Mouse (Mus musculus) kidney, embryonic 16.5 days (tissue): ENCODE measurements around the gene Inhbe. TPM values are rescaled to one million over a fixed set of nuclear protein-coding genes. Genes with fewer than 3 reads are reported as not detected.

Source experiments
- ATAC-seq: fragments of 200-750 bp; cut with Nextera tagmentation; 2 replicates; pipeline ENCODE4 v1.8.0; 2017; ENCODE audit warnings: moderate TSS enrichment; ENCODE audit not compliant: low FRiP score, low TSS enrichment
- H3K27ac ChIP-seq: fragments of 300-500 bp; sonication (generic); 2 replicates; pipeline ENCODE4 v1.5.1; 2014; ENCODE audit warnings: low read length
- H3K27me3 ChIP-seq: fragments of 300-500 bp; sonication (generic); 2 replicates; pipeline ENCODE4 v1.6.1; 2014; ENCODE audit warnings: low read length, control low read depth, mixed read lengths; ENCODE audit not compliant: insufficient read depth
- H3K36me3 ChIP-seq: fragments of 300-500 bp; sonication (generic); 2 replicates; pipeline ENCODE4 v1.6.1; 2014; ENCODE audit warnings: low read length, control low read depth, mixed read lengths; ENCODE audit not compliant: insufficient read depth
- H3K4me1 ChIP-seq: fragments of 300-500 bp; sonication (generic); 2 replicates; pipeline ENCODE4 v1.6.1; 2014; ENCODE audit warnings: low read length, control low read depth, mixed read lengths; ENCODE audit not compliant: insufficient read depth
- H3K4me2 ChIP-seq: fragments of 300-500 bp; sonication (generic); replicated peaks from 2 replicates; pipeline ENCODE4 v1.6.1; 2014; ENCODE audit warnings: low read depth, low read length
- H3K4me3 ChIP-seq: fragments of 300-500 bp; sonication (generic); 2 replicates; pipeline ENCODE4 v1.5.1; 2014; ENCODE audit warnings: mild to moderate bottlenecking, low read length
- H3K9ac ChIP-seq: fragments of 300-500 bp; sonication (generic); replicated peaks from 2 replicates; pipeline ENCODE4 v1.6.1; 2014; ENCODE audit warnings: low read length
- H3K9me3 ChIP-seq: fragments of 300-500 bp; sonication (generic); 2 replicates; pipeline ENCODE4 v1.6.1; 2016; ENCODE audit warnings: low read length, control low read depth
- WGBS: fragments of 180-500 bp; shearing (Covaris S2); extraction: QIAGEN DNeasy Blood & Tissue Kit; methylation state at CpG from one replicate; pipeline ENCODE4 v1.1.7; 2014; 5-methylcytosine and 5-hydroxymethylcytosine counted together
- polyA plus RNA-seq: library from polyadenylated mRNA; unstranded; fragments of >200 nt; fragmentation: Nextera tagmentation; extraction: Ambion mirVana; gene quantifications from 2 replicates; pipeline ENCODE4 v1.2.1, GENCODE M21; 2015

Gene Inhbe
- polyA plus RNA-seq, 1 experiment from 2014 or later, result not detected

DNA sequence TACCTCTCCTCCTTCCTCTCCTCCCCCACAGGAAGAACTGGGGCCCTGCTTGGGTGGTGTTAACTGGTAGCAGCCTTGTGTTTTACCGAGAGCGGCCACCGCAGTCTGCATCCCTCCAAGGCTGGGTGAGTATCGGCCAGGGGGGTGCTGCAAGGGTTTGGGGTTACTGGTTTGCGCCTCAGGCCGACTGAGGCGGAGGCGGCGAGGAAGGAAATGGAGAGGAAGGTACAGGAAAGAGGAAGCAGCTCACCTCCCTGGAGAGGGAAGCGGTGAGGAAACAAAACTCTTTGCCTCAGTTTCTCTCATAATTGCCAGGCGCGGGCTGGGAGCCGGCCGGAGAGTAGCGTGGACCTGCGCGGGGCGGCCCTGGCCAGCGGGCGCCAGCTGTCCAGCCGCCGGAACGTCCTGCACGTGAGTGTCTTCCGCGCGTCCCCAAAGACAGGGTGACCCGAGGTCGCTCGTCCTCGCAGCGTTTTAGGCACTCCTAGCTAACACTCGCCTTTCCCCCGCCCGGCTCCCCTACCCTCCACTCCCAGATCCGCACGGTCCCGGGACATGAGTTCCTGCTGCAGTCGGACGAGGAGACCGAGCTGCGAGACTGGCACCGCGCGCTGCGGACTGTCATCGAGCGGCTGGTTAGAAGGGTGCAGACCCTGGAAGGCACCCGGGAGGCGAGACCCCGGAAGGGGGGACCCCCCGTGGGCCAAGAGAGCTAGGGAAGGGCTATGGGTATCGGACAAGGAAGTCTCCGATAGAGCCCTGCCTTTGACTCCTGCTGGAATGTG is 28.0 kb downstream of the Inhbe start:
- ATAC-seq, result peak; percentile 43; the same call in 1 of the 2 replicates
- Histone ChIP-seq H3K4me2 (peak overlapping the region; percentile 94), H3K4me1 (peaks cover 17% of the 10 kb centered on the region), H3K27ac (no peak overlapping the region), H3K27me3 (peaks cover 52% of the 10 kb centered on the region), H3K9ac (peak overlapping the region; percentile 64), H3K36me3 (peaks cover 11% of the 10 kb centered on the region; the same call in 1 of the 2 replicates), H3K9me3 (0 out of 2 replicates have a peak, but pooled peaks cover 4% of the 10 kb centered on the region), H3K4me3 (peak overlapping the region; percentile 56)
- WGBS, result 1% methylated on average over 53 of the region's 54 CpGs

DNA sequence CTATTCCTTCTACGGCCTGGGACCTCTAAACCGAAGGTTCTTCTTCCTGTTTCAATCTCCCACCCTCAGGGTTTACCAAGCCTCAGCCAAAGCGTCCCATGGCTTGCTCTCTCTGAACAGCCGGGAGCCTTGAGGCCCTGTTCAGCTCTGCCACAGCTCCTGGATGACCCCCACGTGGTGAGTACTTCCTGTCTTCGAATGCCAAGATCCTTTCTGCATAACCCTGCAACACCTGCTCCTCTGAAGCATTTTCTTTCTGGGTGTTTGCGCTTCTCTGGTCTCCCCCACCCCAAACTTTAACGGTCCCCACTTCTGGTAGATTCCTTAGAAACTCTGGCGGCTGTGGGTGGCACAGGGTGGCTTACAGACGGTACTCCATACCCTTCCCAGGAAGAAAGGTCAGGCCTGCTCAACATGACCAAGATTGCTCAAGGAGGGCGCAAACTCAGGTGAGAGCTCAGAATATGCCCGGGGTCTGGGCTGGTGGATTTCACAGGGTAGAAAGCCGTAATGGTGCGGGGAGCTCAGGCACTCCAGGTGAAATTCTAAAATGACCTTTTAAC is 28.7 kb downstream of the Inhbe start:
- Histone ChIP-seq H3K27ac (no peak overlapping the region), H3K36me3 (0 out of 2 replicates have a peak, but pooled peaks cover 4% of the 10 kb centered on the region), H3K4me2 (peak overlapping the region; percentile 94), H3K27me3 (peaks cover 52% of the 10 kb centered on the region), H3K4me1 (peaks cover 17% of the 10 kb centered on the region), H3K9me3 (0 out of 2 replicates have a peak, but pooled peaks cover 4% of the 10 kb centered on the region), H3K4me3 (peak overlapping the region; percentile 56), H3K9ac (peak overlapping the region; percentile 64)
- no peak for ATAC-seq
- WGBS, result 30% methylated on average over 14 of the region's 14 CpGs

DNA sequence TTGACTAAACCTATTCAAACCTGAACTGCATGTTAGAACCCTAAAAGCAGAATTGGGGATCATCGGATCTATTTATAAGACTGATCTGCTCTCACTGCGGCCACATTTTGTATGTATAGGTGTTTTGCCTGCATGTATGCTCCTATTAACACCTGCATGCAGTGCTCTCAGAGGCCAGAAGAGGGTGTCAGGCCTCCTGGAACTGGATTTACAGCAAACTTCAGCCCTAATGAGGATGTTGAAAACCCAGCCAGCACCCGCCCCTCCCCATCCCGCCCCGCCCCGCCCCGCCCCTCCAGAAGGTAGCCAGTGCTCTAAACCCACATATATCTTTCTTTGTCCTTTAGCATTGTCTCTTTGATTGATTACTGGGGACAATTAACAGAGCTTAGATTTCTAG is 29.7 kb downstream of the Inhbe start:
- H3K9me3 ChIP-seq, result 0 out of 2 replicates have a peak, but pooled peaks cover 4% of the 10 kb centered on the region
- no peak; the same call in 1 of the 2 replicates for ATAC-seq
- no peaks in the 10 kb centered on the region for H3K36me3 ChIP-seq
- peaks cover 51% of the 10 kb centered on the region for H3K27me3 ChIP-seq
- no peak overlapping the region for H3K27ac ChIP-seq
- 10% methylated on average over 7 of the region's 7 CpGs for WGBS
- no peak overlapping the region for H3K4me3 ChIP-seq
- no peak overlapping the region for H3K9ac ChIP-seq
- no peak overlapping the region for H3K4me2 ChIP-seq
- peaks cover 17% of the 10 kb centered on the region for H3K4me1 ChIP-seq

DNA sequence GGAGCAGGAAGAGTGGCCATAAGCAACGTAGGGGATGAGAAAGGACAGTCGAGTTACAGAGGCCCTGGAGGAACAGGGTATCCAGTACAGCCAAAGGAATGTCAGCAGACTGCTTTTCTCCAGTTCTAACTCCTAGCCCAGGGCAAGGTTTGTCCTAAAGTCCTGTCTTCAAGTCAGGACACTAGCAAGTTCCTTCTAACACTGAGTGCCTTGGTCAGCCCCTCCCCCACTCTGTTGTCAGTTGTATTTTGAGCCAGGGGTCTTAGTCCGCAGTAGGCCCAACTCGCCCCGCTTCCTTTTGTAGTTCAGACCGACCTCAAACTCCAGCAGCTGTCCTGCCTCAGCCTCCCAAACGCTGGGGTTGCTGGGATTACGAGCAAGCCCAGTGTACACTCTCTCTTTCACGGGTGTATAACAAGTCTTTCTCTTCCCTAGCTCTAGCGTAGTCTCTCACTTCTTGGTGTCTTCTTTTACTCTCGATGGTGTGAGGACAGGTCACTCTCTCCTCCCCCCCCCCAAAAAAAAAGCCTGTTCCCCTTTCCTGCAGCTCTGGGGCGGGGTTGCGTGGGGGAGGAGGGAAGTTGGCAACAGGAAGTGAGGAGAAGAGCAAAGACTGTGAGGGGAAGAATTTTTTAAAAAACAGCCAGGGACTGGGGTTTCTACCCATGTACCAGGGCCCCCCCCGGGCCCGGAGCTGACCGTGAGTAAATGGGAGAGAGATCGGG is 30.9 kb downstream of the Inhbe start:
- Histone ChIP-seq H3K27ac (no peak overlapping the region), H3K4me2 (no peak overlapping the region), H3K9ac (no peak overlapping the region), H3K9me3 (0 out of 2 replicates have a peak, but pooled peaks cover 4% of the 10 kb centered on the region), H3K27me3 (peaks cover 42% of the 10 kb centered on the region), H3K4me1 (peaks cover 17% of the 10 kb centered on the region), H3K4me3 (no peak overlapping the region), H3K36me3 (no peaks in the 10 kb centered on the region)
- 68% methylated on average over 17 of the region's 17 CpGs for WGBS
- ATAC-seq, result no peak

DNA sequence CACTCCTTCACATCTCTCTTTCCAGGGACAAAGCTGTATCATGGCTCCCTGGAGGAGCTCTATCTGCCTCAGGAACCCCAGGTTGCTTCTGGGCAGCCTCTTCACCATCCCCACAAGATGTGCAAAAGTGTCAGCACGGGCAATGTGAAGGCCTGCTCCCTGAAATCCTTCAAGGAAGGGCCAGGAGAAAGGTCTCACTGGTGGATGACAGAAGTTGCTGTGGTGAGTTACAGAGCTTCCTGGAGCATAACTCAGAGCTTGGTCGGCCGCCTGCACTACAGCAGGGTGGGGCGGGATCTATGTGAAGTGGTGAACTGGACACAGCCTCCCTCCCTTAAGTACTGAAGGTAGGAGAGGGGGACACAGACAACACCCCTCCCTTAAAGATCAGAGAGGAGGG is 31.5 kb downstream of the Inhbe start:
- H3K4me3 ChIP-seq, result no peak overlapping the region
- H3K4me1 ChIP-seq, result peaks cover 17% of the 10 kb centered on the region
- no peaks in the 10 kb centered on the region for H3K36me3 ChIP-seq
- H3K9ac ChIP-seq, result no peak overlapping the region
- no peak overlapping the region for H3K4me2 ChIP-seq
- H3K9me3 ChIP-seq, result 0 out of 2 replicates have a peak, but pooled peaks cover 4% of the 10 kb centered on the region
- no peak overlapping the region for H3K27ac ChIP-seq
- H3K27me3 ChIP-seq, result peaks cover 36% of the 10 kb centered on the region
- 61% methylated on average over 4 of the region's 4 CpGs for WGBS
- no peak for ATAC-seq

DNA sequence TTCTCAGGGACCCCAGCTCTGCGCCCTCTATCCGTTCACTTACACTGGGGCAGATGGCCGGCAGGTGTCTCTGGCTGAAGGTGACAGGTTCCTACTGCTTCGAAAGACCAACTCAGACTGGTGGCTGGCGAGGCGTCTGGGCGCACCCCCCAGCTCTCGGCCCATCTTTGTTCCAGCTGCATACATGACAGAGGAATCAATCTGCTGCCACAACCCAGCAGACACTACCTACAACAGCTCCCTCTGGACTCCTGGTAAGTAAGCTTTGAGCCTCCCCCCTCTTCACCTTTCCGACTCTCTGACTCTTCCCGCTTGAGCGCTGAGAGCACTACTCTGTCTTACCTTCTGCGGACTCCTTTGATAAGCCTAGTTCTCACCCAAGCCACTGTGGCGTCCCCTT is 32.0 kb downstream of the Inhbe start:
- Histone ChIP-seq H3K27me3 (peaks cover 31% of the 10 kb centered on the region), H3K9ac (no peak overlapping the region), H3K9me3 (0 out of 2 replicates have a peak, but pooled peaks cover 2% of the 10 kb centered on the region), H3K4me2 (no peak overlapping the region), H3K36me3 (no peaks in the 10 kb centered on the region), H3K4me1 (peaks cover 17% of the 10 kb centered on the region), H3K4me3 (no peak overlapping the region), H3K27ac (no peak overlapping the region)
- no peak for ATAC-seq
- WGBS, result 60% methylated on average over 13 of the region's 13 CpGs

DNA sequence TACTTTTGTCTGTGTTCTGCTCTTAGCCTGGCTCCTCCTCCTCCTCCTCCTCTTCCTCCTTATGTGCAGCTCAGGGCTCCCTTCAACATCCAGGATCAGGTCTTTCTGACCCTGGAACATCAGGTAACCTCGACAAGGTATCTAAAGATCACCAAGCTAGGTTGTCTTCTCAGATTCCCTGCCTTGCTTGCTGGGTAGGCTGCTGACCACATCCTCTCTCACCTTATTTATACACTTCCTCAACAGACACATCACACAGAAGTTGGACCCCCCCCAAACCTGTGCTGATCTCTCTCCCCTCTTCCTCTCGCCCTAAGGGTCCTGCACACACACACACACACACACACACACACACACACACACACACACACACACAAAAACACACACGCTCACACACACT is 32.6 kb downstream of the Inhbe start, which contains the start of gene Arhgap9:
Gene Arhgap9 (plus strand): TSS at position 344 of the 400 bp plus-strand sequence.
- 70% methylated on average over 3 of the region's 3 CpGs for WGBS
- H3K9ac ChIP-seq, result no peak within 1 kb of the TSS
- no peaks in the 10 kb centered on the region for H3K36me3 ChIP-seq
- peaks cover 25% of the 10 kb centered on the region for H3K27me3 ChIP-seq
- H3K4me3 ChIP-seq, result no peak within 1 kb of the TSS
- no peaks in the 10 kb centered on the region for H3K9me3 ChIP-seq
- H3K27ac ChIP-seq, result no peak within 1 kb of the TSS
- no peak within 1 kb of the TSS for H3K4me2 ChIP-seq
- no peak for ATAC-seq
- peaks cover 12% of the 10 kb centered on the region for H3K4me1 ChIP-seq

DNA sequence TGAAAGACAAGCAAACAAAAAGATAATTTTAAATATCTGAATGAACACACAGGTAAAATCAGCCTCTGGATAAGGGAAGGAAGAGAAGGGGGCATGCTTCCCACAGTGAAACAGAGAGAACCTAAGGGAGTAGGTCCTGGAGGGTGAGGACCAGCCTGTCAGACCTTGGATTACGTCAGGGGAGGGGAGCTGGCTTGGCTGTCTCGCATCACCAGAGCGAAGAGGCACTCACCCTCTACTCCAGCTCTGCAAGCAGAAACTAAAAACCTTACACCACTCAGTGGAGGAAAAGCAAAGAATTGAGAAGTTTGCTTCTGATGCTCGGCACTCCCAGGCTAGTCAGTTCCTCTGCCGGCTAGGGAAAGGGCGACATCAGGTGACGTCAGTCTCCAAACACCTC is 34.2 kb downstream of the Inhbe start:
- H3K9me3 ChIP-seq, result no peaks in the 10 kb centered on the region
- no peaks in the 10 kb centered on the region for H3K4me1 ChIP-seq
- H3K27ac ChIP-seq, result no peak overlapping the region
- H3K4me3 ChIP-seq, result no peak overlapping the region
- H3K27me3 ChIP-seq, result peaks cover 9% of the 10 kb centered on the region; the same call in 1 of the 2 replicates
- 42% methylated on average over 7 of the region's 7 CpGs for WGBS
- ATAC-seq, result peak; percentile 73
- H3K36me3 ChIP-seq, result no peaks in the 10 kb centered on the region
- no peak overlapping the region for H3K9ac ChIP-seq
- no peak overlapping the region for H3K4me2 ChIP-seq

DNA sequence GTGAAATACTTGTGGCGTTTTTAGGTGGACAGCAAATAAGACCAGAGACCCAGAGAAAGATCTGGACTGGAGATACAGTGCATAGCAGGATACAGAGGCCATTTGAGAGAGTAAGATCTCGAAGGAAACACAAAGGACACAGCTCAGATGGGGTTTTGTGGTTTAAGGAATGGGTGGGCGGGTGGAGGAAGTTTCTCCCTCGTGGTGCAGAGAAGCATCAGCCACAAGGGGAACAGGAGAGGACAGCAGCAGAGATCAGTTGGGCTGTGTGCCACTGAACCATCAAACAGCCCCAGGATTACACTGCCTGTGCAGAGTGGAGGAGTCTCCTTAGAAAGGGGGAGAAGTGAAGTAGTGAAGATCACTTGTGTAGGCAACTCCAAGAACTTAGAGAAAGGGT is 36.2 kb downstream of the Inhbe start:
- Histone ChIP-seq H3K4me2 (no peak overlapping the region), H3K27ac (no peak overlapping the region), H3K4me3 (no peak overlapping the region), H3K27me3 (no peaks in the 10 kb centered on the region; the same call in 1 of the 2 replicates), H3K36me3 (no peaks in the 10 kb centered on the region), H3K9ac (no peak overlapping the region), H3K9me3 (no peaks in the 10 kb centered on the region), H3K4me1 (no peaks in the 10 kb centered on the region)
- WGBS, result 38% methylated on average over 4 of the region's 4 CpGs
- no peak for ATAC-seq
